Mouse (Mus musculus) thymus, postnatal 14 days (tissue): ENCODE measurements around the gene St5.

Source experiments
- DNase-seq: peaks from one replicate; pipeline ENCODE4 v3.0.0; 2021

The St5 gene

GRCm38 (mm10) chr7:109695339-109695726 lies 8.1 kb downstream of the St5 start:
- no peak for DNase-seq

DNA sequence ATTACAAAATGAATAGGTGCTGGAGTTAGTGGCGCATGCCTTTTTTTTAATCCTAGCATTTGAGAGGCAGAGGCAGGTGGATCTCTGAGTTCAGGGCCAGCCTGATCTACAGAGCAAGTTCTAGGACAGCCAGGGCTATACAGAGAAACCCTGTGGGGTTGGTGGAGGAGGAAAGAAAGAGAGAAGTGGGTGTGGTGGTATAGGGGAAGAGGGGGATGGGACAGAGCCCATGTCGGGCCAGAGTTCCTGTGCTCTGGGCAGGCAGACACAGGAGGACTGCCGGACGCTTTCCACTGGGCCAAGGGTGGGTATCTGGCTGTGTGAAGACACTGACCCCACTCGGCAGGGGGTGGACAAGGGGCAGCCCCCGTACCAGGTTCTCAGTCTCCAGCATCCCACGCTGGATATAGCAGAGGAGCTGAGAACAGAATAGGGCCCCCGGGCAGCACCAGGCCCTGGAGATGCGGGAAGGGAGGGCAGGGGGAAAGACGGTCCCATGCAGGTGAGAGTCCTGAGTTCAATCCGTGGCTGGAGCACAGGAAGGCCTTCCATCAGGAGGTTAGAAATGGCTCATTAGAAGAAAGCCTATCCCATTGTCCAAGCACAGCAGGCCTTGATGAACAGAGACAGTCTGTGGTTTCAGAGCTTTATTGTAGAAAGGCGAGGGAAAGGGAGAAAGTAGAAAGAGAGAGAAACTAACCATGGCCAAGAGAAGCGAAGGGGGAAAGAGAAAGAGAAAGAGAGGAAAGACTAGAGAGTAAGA lies 8.6 kb downstream of the St5 start:
- no peak for DNase-seq

DNA sequence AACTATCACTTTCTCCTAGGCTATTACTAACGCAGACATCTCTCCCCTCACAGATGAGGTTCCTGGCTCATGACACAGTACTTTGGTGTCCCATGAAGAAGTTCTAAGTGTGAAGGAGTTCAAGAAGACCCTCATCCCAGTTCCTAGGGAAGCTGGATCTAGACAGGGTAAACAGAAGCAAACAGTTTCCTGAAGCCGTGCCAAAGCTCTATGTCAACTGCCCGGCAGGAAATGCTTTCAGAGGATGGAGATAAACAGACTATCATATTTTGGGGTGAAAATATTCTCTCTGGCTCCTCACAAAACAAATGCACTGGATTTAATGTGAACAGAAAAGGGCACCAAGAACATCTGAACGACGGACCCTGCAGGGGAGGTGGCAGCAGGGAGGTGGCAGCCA lies 12.4 kb downstream of the St5 start:
- no peak for DNase-seq

DNA sequence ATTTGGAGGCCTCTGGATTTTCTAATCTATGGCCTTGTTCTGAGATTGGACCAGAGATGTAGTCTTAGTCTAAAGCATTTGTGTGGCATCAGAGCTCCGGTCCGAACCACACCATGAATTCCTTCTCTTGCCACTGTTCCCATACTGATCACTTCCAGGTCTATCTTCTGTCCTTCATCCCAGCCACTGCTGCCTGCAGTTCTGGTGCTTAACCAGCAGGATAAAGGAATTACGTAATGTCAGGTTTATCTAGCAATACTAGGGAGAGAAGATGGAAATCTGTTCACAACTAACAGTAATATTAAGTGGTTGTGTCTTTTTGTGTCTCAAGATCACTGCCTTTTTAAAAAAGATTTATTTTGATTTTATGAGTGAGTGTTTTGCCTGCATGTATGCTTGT lies 13.3 kb downstream of the St5 start:
- DNase-seq, result no peak

DNA sequence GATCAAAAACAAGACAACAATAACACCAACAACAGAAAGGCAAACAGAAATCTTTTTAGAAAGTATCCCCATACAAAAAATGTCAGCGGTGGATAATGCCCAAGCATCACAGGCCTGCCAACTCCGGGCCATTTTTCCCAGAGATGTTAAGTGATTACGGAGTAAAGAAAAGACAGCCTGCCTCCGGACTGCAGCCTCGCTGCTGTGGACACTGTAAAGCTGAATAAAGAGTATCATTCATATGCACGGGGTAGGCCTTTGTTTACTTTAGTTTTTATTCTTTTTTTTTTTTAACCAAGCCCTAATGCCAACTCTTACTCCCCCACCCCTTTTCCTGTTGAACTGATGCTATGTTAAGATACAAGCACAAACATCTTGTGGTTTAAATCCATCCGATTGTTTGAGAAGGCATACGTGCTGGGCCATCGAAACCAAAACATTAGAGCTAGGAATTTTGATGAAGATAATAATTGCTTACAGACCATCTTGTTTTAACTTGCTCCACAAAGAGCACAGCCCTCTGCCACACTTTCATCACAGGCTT lies 16.7 kb downstream of the St5 start:
- DNase-seq, result no peak

DNA sequence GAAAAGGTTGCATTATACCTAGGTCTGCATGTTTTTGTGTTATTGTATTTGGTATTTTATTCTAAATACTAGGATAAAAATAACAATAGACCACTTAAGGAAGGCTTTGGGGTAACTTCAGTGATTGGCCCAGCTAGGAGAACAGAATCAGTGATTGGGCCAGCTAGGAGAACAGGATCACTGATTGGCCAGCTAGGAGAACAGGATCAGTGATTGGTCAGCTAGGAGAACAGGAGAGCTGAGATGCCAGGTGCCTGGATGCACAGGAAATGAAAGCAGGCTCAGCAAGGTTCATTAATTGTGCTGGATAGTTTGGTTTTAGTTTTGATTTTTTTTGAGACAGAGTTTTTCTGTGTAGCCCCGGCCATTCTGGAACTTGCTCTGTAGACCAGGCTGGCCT lies 22.5 kb downstream of the St5 start:
- no peak for DNase-seq

DNA sequence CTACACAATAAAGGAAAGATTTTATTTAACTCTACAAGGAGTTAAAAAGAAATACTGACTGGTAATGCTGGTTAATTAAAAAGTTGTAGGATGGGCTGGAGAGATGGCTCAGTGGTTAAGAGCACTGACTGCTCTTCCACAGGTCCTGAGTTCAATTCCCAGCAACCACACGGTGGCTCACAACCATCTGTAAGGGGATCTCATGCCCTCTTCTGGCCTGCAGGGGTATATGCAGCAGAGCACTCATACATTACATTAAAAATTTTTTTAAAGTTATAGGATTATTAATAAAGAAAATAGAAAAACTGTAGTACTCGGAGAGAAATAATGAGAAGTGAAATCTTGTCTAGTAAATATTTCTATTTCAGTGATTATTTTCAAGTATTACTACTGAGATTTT lies 23.1 kb downstream of the St5 start:
- no peak for DNase-seq

GRCm38 (mm10) chr7:109674944-109675628 lies 28.3 kb downstream of the St5 start:
- no peak for DNase-seq

- peak; percentile 43 for DNase-seq
Measured at GRCm38 (mm10) chr7:109671581-109672471, 31.6 kb downstream of the St5 start.

DNA sequence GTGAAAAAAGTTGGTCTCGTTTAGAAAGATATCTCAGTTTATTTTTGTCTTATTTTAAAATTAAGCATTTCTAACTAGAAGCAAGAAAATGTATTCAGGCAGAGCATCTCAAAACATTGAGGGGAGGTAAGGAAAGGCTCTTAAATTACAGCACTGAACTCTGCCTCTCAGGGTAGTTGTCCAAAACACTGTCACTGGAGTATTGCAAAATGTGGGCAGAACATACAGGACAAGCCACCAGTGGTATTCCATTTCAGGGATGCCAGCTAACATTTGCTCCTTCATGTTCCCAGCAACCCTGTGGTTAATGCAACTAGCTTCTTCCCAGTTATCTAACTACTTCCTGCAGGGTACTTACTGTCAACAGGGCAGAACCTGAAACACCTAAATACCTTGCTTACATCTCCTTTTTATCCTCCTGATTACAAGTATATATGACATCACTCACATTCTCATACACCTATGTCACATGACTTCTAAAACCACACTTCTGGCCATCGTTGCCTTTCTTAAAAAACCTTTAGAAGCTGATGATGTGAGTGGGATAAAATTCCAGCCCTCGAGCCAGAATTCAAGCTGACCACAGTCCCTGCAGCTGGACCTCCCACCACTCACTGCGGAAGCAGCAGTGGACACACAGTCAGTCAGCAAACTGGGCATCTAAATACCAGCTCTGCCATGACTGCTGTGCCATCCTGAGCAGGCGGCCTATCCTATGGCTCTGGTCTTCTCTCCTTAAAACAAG lies 33.8 kb downstream of the St5 start:
- no peak for DNase-seq

- no peak for DNase-seq
Measured at GRCm38 (mm10) chr7:109666664-109667063, 36.7 kb downstream of the St5 start.

DNA sequence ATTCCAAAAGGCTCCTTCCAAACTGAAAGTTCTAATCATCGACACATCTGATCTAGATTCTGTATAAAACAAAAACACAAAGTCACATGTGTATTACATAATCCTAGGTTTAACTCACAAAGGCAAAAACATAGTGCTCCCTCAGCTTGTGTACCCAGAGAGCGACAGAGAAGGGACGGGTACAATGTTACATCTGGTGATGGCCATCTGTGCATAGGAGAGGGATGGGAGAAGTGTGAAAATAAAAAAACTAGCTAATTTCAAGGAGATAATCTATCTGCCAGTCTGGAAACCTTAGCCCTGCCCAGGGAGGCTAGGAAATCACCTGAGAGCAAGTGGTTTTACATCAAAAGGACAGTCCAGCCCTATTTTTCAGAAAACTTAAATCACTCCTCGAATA lies 40.8 kb downstream of the St5 start:
- no peak for DNase-seq

DNA sequence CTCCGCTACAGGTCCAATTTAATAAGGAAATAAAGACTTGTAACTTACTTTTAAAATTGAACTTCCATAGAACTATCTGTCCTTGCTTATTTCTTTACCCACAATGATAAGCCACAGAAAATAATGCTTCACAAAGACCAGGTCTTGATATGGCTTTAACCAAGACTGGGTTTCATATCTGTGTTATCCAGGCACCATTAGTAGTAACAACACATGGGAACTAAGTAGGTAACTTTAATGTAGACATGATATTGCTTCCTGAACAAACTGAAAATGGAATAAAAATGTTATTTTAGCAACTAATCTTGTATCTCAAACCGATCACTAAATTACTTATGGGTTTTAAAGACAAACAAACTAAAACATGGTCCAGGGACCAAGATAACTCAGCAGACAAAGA lies 44.1 kb downstream of the St5 start:
- DNase-seq, result no peak

DNA sequence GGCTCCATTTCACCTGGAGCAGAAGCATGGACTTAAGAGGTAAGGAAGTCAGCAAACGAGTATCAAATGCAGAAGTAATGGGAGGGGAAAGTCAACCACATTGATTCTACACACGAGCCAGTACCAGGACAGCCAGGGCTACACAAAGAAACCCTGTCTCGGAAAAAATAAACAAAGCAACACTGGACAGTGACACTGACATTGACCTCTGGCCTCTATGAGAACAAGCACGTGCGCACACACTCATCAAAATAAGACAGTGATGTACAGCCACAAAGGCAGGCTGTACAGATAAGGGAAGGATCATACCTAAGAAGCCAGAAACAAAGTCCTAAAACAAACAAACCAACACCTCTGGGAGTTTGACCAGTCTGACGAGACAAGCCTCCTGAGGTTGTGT lies 45.5 kb downstream of the St5 start:
- DNase-seq, result no peak

DNA sequence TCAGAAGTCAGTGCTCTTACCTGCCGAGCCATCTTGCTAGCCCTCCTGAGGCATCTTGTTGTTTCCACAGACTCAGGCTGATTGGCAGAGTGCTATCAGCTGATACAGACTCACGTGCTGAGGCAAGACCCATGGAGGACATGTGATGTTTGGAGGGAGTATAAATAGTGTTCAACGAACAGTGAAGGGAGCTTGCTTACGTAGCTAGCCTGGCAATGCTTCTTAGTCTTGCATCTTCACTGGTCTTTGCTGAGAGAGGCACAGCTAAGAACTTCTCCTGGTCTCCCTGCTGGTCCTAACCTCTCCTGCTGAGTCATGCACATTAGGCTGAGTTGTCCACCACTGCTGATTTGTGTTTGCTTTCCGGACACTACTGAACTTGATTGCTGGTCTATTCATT lies 48.5 kb downstream of the St5 start:
- no peak for DNase-seq

DNA sequence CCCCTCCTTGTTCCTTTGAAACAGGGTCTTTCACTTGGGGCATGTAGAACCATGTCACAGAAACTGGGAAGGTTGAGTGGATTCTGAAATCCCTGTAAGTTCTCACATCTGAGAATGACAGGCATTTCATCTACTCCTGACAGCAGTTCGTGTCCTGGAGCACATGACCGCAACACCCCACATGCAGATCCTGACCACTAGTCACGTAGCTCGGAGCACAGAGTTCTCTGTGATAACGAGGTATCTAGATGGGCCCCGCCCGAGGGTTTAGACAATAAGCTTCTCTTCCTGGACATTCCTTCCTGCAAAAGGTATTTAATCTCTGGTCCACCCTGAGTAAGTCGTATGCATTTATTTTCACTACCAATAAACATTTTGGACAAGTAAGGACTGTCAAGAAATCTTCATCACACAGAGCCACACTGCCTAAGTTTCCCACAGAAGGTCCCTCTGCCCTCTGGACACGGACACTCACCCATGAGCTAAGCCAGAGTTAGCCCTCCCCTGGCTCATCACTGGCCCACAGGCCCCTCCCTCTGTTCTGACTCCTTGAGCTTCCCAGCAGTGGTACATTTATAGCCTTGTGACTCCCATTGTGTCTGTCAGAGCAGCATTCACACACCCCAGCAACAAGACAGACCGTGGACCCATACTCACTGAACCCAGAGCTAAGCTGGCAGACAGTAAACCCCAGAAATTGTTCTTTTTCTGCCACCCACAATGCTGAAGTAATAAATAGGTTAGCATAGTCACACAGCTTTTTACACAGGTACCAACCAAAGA lies 54.4 kb downstream of the St5 start:
- DNase-seq, result no peak

DNA sequence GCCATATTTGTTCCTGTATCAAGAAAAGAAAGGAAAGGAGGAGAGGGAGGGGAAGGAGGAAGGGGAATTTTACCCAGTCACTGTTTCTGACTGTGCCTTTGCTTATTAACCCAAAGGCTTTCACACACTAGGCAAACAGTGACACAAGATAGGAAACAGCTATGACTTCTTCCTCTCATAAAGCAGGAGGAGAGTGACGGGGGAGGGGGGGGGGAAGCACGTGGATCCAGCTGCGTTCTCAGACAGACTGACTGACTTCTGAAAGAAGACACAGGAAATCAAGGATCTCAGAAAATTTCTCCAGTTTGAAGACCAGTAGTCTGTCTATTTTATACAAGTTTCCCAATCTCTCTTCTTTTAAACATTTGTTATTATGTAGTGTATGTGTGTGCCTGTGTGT lies 56.8 kb downstream of the St5 start:
- no peak for DNase-seq

DNA sequence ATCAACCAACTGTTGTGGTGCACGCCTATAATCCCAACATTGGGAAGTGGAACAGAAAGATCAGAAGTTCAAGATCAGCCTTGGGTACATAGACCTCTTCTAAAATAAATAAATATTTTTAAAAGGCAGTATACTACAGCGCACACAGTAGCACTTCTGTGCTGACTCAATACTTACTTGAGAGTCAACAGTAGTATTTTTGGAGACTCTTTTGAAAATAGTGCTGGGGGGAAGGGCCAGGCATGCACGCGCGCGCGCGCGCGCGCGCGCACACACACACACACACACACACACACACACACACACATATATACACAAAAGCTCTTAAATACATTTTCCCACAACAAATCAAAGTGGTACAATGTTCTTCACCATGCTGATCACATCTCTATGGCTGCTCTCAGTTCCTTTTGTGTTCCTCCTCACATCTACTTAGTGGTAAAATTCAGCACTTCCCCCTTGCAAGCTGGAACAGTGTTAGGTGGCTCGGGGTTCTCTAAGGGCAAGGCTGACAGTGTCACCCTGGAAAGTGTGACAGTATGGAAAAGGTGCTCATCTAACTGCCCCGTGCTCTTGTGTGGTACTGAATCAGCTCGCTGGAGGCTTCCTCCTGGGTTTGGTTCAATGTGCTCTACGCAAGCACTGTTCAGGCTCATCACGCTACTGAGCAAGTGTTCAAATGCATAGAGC lies 60.0 kb downstream of the St5 start:
- DNase-seq, result no peak

DNA sequence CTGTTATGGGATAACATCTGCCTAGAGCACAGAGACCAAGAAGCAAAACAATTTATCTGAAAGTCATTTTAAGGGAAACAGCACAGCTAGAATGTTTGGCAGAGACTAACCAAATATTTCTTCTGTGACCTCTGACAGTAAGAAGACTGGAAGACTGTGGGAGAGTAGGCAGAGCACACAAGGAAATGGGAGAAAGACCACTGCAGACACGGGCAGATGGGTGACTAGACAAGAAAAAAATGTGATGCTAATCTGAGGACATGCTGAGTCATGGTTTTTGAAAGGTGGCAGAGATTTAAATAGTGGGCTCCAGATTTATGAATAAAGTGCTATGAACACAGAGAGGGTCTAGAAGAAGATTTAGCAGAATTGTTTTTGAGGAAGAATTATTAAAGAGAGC lies 61.4 kb downstream of the St5 start:
- no peak for DNase-seq

DNA sequence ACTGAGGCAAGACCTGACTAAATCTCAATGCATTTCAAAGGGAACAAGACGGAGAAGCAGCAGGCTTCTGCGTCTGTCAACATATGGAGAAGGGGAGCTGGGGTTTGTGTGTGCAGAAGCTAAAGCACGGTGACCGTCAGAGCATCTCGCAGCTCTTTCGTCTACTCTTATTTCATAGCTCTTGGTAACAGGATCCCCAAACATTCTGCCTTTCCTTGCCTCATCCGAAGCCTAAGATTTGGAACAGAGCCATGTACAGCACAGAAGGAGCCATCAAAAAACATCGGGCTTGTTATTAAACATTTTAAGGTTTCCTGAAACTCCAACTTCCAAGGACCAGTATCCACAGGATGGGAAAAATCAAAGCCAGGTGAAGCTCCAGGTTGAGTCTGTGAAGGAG lies 62.3 kb downstream of the St5 start:
- no peak for DNase-seq

DNA sequence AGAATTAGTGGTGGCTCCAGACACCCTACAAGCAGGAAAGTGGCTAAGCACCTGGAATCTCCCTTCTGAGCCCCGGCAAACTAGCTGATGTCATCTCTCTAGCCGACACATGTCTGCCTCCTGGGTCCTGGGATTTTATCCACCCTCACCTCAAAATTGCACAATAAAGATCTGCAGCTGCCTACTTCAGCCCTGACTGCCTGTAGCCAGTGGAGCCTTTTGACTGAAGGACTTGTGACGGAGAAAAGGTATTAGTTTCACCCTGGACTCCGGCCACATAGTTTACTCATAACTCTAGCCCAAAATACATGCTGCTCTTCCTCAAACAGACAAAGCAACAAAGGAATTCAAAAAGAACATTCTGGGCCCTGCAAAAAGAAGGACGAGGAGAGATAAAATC lies 66.0 kb downstream of the St5 start:
- no peak for DNase-seq
